In the genomic region with DNA sequence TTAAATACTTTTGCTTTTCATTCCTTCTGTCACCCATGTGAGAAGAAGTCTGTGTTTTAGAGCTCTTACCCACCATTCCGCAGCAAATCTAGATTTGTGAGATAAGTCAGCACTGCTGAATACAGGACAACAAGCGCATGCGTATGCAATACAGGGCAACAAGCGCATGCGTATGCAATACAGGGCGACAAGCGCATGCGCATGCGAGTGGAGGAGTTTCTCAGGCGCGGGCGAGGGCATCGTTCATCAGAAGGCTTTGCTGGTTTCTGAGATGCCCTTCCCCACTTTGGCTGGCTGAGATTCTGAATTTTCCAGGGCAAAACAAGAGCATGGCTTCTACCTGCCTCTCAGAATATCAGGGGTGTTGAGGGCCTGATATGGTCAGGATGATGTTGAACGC, we compare ENCODE assay signal across 35 mouse cellular contexts.
"Had no signal": no experiment of that assay in that cellular context is flagged by ENCODE, and none has a peak within 500 bp of the region (broad histone marks: within the 10 kb centered on the region; RNA-seq: fewer than 3 reads in every experiment).

No protein-coding gene starts in this region.

- H3K4me1 ChIP-seq: heart, embryonic 10.5 days; heart, embryonic 12.5 days; heart, embryonic 13.5 days; heart, embryonic 15.5 days; hindbrain, embryonic 10.5 days; hindbrain, embryonic 12.5 days; hindbrain, embryonic 13.5 days; hindbrain, embryonic 15.5 days; intestine, embryonic 15.5 days; kidney, embryonic 15.5 days had no signal

- H3K9me3 ChIP-seq: heart, embryonic 10.5 days; heart, embryonic 12.5 days; heart, embryonic 13.5 days; heart, embryonic 15.5 days; hindbrain, embryonic 10.5 days; hindbrain, embryonic 12.5 days; hindbrain, embryonic 13.5 days; hindbrain, embryonic 15.5 days; intestine, embryonic 15.5 days; kidney, embryonic 15.5 days had no signal

- H3K36me3 ChIP-seq: heart, embryonic 10.5 days; heart, embryonic 12.5 days; heart, embryonic 13.5 days; heart, embryonic 15.5 days; hindbrain, embryonic 10.5 days; hindbrain, embryonic 12.5 days; hindbrain, embryonic 13.5 days; hindbrain, embryonic 15.5 days; intestine, embryonic 15.5 days; kidney, embryonic 15.5 days had no signal

- ATAC-seq: hindbrain, embryonic 16.5 days; hindbrain, postnatal 0 days; inflammation-experienced regulatory T-cells, adult 6 months; intestine, embryonic 15.5 days; intestine, embryonic 16.5 days; intestine, postnatal 0 days had no signal

- DNase-seq: heart, postnatal 10 days; heart, postnatal 14 days; heart, postnatal 36 days; heart, postnatal 4 days; kidney, adult 11 months; kidney, adult 18-20 months; kidney, adult 2 months; kidney, adult 8-10 months; kidney, adult 9 months; kidney, postnatal 10 days; kidney, postnatal 14 days; kidney, postnatal 25 days; kidney, postnatal 36 days; kidney, postnatal 4 days; layer of hippocampus, adult 9-11 months; layer of hippocampus, postnatal 36 days had no signal

- H3K4me2 ChIP-seq: heart, embryonic 11.5 days; heart, embryonic 12.5 days; heart, embryonic 13.5 days; heart, embryonic 15.5 days; hindbrain, embryonic 12.5 days; hindbrain, embryonic 13.5 days; hindbrain, embryonic 14.5 days; hindbrain, embryonic 15.5 days; intestine, embryonic 15.5 days; kidney, embryonic 15.5 days had no signal

- H3K27me3 ChIP-seq: heart, embryonic 12.5 days; heart, embryonic 13.5 days; heart, embryonic 15.5 days; hindbrain, embryonic 12.5 days; hindbrain, embryonic 15.5 days; intestine, embryonic 15.5 days had no signal

- H3K9ac ChIP-seq: heart, embryonic 12.5 days; heart, embryonic 13.5 days; heart, embryonic 15.5 days; hindbrain, embryonic 12.5 days; hindbrain, embryonic 13.5 days; hindbrain, embryonic 14.5 days; hindbrain, embryonic 15.5 days; intestine, embryonic 15.5 days; kidney, embryonic 15.5 days had no signal

- H3K4me3 ChIP-seq: heart, embryonic 10.5 days; heart, embryonic 12.5 days; heart, embryonic 13.5 days; heart, embryonic 15.5 days; hindbrain, embryonic 10.5 days; hindbrain, embryonic 12.5 days; hindbrain, embryonic 13.5 days; hindbrain, embryonic 15.5 days; intestine, embryonic 15.5 days; kidney, embryonic 15.5 days; layer of hippocampus, adult 2 months had no signal

- H3K27ac ChIP-seq: heart, embryonic 10.5 days; heart, embryonic 13.5 days; heart, embryonic 15.5 days; hindbrain, embryonic 10.5 days; hindbrain, embryonic 12.5 days; hindbrain, embryonic 13.5 days; hindbrain, embryonic 14.5 days; hindbrain, embryonic 15.5 days; hindbrain, postnatal 0 days; intestine, embryonic 15.5 days; kidney, embryonic 15.5 days; kidney, postnatal 0 days; layer of hippocampus, adult 2 months had no signal
